Mouse (Mus musculus) MEL (cell line): Measurements from ENCODE around the gene Tbc1d5. TPM values are rescaled to one million over a fixed set of nuclear protein-coding genes. Genes with fewer than 3 reads are reported as not detected.

ENCODE experiments used
- DNase-seq: peaks from one replicate; pipeline ENCODE4 v3.0.0; 2011; ENCODE audit warnings: low read depth, low spot score
- H3K27ac ChIP-seq: 2 replicates; pipeline ENCODE4 v1.5.1; 2012; ENCODE audit warnings: low read depth, mild to moderate bottlenecking, control low read depth, low read length, moderate library complexity; ENCODE audit not compliant: control insufficient read depth
- H3K27me3 ChIP-seq, 2 experiments: fragments of 150-350 bp in 1 of 2; sonication (generic) in 1 of 2; 2 replicates each; pipeline ENCODE4 v1.6.1; 2012; ENCODE audit warnings: low read length in 2 of 2, mild to moderate bottlenecking in 2 of 2, improper control_type of control experiment in 1 of 2, moderate library complexity in 1 of 2; ENCODE audit not compliant: insufficient read depth in 2 of 2, control insufficient read depth in 1 of 2
- H3K36me3 ChIP-seq, 2 experiments: 2 replicates each; pipeline ENCODE4 v1.6.1; 2012 to 2014; ENCODE audit warnings: low read length in 2 of 2, improper control_type of control experiment in 1 of 2, inconsistent platforms in 1 of 2, mild to moderate bottlenecking in 1 of 2; ENCODE audit not compliant: insufficient read depth in 2 of 2, control insufficient read depth in 1 of 2
- H3K4me1 ChIP-seq, 2 experiments: fragments of 150-350 bp in 1 of 2; sonication (generic) in 1 of 2; 2 replicates each; pipeline ENCODE4 v1.6.1; 2012; ENCODE audit warnings: low read length in 2 of 2, improper control_type of control experiment in 1 of 2, mild to moderate bottlenecking in 1 of 2; ENCODE audit not compliant: insufficient read depth in 2 of 2, control insufficient read depth in 1 of 2
- H3K4me3 ChIP-seq, 2 experiments: fragments of 150-350 bp in 1 of 2; sonication (generic) in 1 of 2; 2 replicates each; pipeline ENCODE4 v1.5.1; 2012; ENCODE audit warnings: low read depth in 2 of 2, low read length in 2 of 2, mild to moderate bottlenecking in 2 of 2, moderate library complexity in 2 of 2, control low read depth in 1 of 2, improper control_type of control experiment in 1 of 2; ENCODE audit not compliant: control insufficient read depth in 1 of 2, insufficient read depth in 1 of 2
- H3K79me2 ChIP-seq: 2 replicates; pipeline ENCODE4 v1.6.1; 2012; ENCODE audit warnings: mild to moderate bottlenecking, low read length, moderate library complexity; ENCODE audit not compliant: control insufficient read depth, poor library complexity, insufficient read depth
- H3K9ac ChIP-seq: 2 replicates; pipeline ENCODE4 v1.6.1; 2012; ENCODE audit warnings: low read depth, mild to moderate bottlenecking, control low read depth, low read length, moderate library complexity; ENCODE audit not compliant: control insufficient read depth, poor library complexity, severe bottlenecking
- H3K9me3 ChIP-seq: fragments of 150-350 bp; sonication (generic); replicated peaks from 2 replicates; pipeline ENCODE4 v1.6.1; 2012; ENCODE audit warnings: mild to moderate bottlenecking, low read length, improper control_type of control experiment, moderate library complexity; ENCODE audit not compliant: insufficient read depth
- CHD1 ChIP-seq: IDR thresholded peaks from 2 replicates; pipeline ENCODE4 v1.6.1; 2012; ENCODE audit warnings: low read depth, mild to moderate bottlenecking, inconsistent platforms, low read length, improper control_type of control experiment
- CHD2 ChIP-seq: IDR thresholded peaks from 2 replicates; pipeline ENCODE4 v1.6.1; 2011; ENCODE audit warnings: low read length, improper control_type of control experiment
- CTCF ChIP-seq, 3 experiments: IDR thresholded peaks in 2 of 3; conservative IDR thresholded peaks in 1 of 3; 2 replicates each; pipeline ENCODE4 v1.5.1; 2011 to 2012; ENCODE audit warnings: low read length in 3 of 3, low read depth in 2 of 3, mild to moderate bottlenecking in 2 of 3, improper control_type of control experiment in 1 of 3, inconsistent platforms in 1 of 3, mixed read lengths in 1 of 3, moderate library complexity in 1 of 3; ENCODE audit not compliant: control insufficient read depth in 1 of 3, insufficient read depth in 1 of 3, poor library complexity in 1 of 3, severe bottlenecking in 1 of 3
- E2F4 ChIP-seq: IDR thresholded peaks from 2 replicates; pipeline ENCODE4 v1.6.1; 2011; ENCODE audit warnings: low read depth, low read length, improper control_type of control experiment, borderline replicate concordance
- ETS1 ChIP-seq: IDR thresholded peaks from 2 replicates; pipeline ENCODE4 v1.6.1; 2012; ENCODE audit warnings: low read depth, mild to moderate bottlenecking, inconsistent platforms, low read length, improper control_type of control experiment, moderate library complexity
- GABPA ChIP-seq: IDR thresholded peaks from 2 replicates; pipeline ENCODE4 v1.6.1; 2012; ENCODE audit warnings: low read depth, mild to moderate bottlenecking, inconsistent platforms, low read length, improper control_type of control experiment, moderate library complexity
- HCFC1 ChIP-seq: IDR thresholded peaks from 2 replicates; pipeline ENCODE4 v1.6.1; 2012; ENCODE audit warnings: low read depth, mild to moderate bottlenecking, inconsistent platforms, low read length, improper control_type of control experiment, moderate library complexity
- KAT2A ChIP-seq: conservative IDR thresholded peaks from 2 replicates; pipeline ENCODE4 v1.6.1; 2012; ENCODE audit warnings: low read depth, low read length, improper control_type of control experiment, inconsistent platforms
- MAFK ChIP-seq: IDR thresholded peaks from 2 replicates; pipeline ENCODE4 v1.6.1; 2011; ENCODE audit warnings: low read depth, mild to moderate bottlenecking, low read length, improper control_type of control experiment, borderline replicate concordance
- MEF2A ChIP-seq: IDR thresholded peaks from 2 replicates; pipeline ENCODE4 v1.6.1; 2014; ENCODE audit warnings: low read depth, mild to moderate bottlenecking, inconsistent platforms, low read length, improper control_type of control experiment; ENCODE audit not compliant: poor library complexity, insufficient replicate concordance, severe bottlenecking; ENCODE audit errors: extremely low read depth
- MXI1 ChIP-seq: IDR thresholded peaks from 2 replicates; pipeline ENCODE4 v1.6.1; 2011; ENCODE audit warnings: mild to moderate bottlenecking, low read depth, low read length, improper control_type of control experiment
- NELFE ChIP-seq: IDR thresholded peaks from 2 replicates; pipeline ENCODE4 v1.6.1; 2011; ENCODE audit warnings: low read depth, low read length, improper control_type of control experiment
- POLR2A ChIP-seq, 2 experiments: IDR thresholded peaks; 2 replicates each; pipeline ENCODE4 v1.6.1; 2011 to 2012; ENCODE audit warnings: low read length in 2 of 2, mild to moderate bottlenecking in 2 of 2, control low read depth in 1 of 2, improper control_type of control experiment in 1 of 2, low read depth in 1 of 2, moderate library complexity in 1 of 2; ENCODE audit not compliant: control insufficient read depth in 1 of 2, insufficient read depth in 1 of 2, poor library complexity in 1 of 2
- POLR2AphosphoS2 ChIP-seq: IDR thresholded peaks from 2 replicates; pipeline ENCODE4 v1.6.1; 2011; ENCODE audit warnings: low read length, improper control_type of control experiment
- POLR2AphosphoS5 ChIP-seq: IDR thresholded peaks from 2 replicates; pipeline ENCODE4 v1.6.1; 2012; ENCODE audit warnings: low read depth, borderline replicate concordance, mild to moderate bottlenecking, inconsistent platforms, low read length, moderate library complexity, mixed read lengths
- RAD21 ChIP-seq: IDR thresholded peaks from 2 replicates; pipeline ENCODE4 v1.6.1; 2011; ENCODE audit warnings: mild to moderate bottlenecking, low read depth, low read length, improper control_type of control experiment
- RCOR1 ChIP-seq: IDR thresholded peaks from 2 replicates; pipeline ENCODE4 v1.6.1; 2012; ENCODE audit warnings: low read depth, mild to moderate bottlenecking, inconsistent platforms, low read length, improper control_type of control experiment
- TAL1 ChIP-seq: IDR thresholded peaks from 2 replicates; pipeline ENCODE4 v1.6.1; 2012; ENCODE audit warnings: mild to moderate bottlenecking, inconsistent platforms, low read length, moderate library complexity, mixed read lengths
- TCF12 ChIP-seq: IDR thresholded peaks from 2 replicates; pipeline ENCODE4 v1.6.1; 2014; ENCODE audit warnings: low read depth, mild to moderate bottlenecking, inconsistent platforms, low read length, improper control_type of control experiment, moderate library complexity
- UBTF ChIP-seq: IDR thresholded peaks from 2 replicates; pipeline ENCODE4 v1.6.1; 2012; ENCODE audit warnings: low read depth, mild to moderate bottlenecking, inconsistent platforms, low read length, improper control_type of control experiment, moderate library complexity, borderline replicate concordance; ENCODE audit not compliant: insufficient read depth
- USF2 ChIP-seq, 2 experiments: IDR thresholded peaks; 2 replicates each; pipeline ENCODE4 v1.6.1; 2011 to 2012; ENCODE audit warnings: improper control_type of control experiment in 2 of 2, low read length in 2 of 2, borderline replicate concordance in 1 of 2, inconsistent platforms in 1 of 2, low read depth in 1 of 2, mild to moderate bottlenecking in 1 of 2; ENCODE audit not compliant: insufficient read depth in 1 of 2
- ZMIZ1 ChIP-seq: IDR thresholded peaks from 2 replicates; pipeline ENCODE4 v1.6.1; 2012; ENCODE audit warnings: low read depth, mild to moderate bottlenecking, inconsistent platforms, low read length, improper control_type of control experiment, moderate library complexity
- ZNF384 ChIP-seq: IDR thresholded peaks from 2 replicates; pipeline ENCODE4 v1.6.1; 2012; ENCODE audit warnings: low read depth, mild to moderate bottlenecking, inconsistent platforms, low read length, improper control_type of control experiment
- polyA plus RNA-seq, 2 experiments: library from polyadenylated mRNA; stranded (reverse) in 1 of 2; unstranded in 1 of 2; fragments of >175 nt in 1 of 2; fragments of >200 nt in 1 of 2; gene quantifications; 2 replicates each; pipeline versions ENCODE4 v1.2.1 to v1.2.4; 2012; ENCODE audit warnings: low replicate concordance in 2 of 2, low read depth in 1 of 2; ENCODE audit not compliant: insufficient read length in 2 of 2, insufficient read depth in 1 of 2, missing spikeins in 1 of 2
- total RNA-seq: library from RNA; depleted of rRNA; stranded (reverse); fragments of 300-350 nt; gene quantifications from 2 replicates; pipeline ENCODE4 v1.2.3, GENCODE M21; 2012

The Tbc1d5 gene
- total and polyA plus RNA-seq, 3 experiments: 5.4 to 116 (median 8.2) TPM

- no peak overlapping the region for H3K27ac ChIP-seq
- no peaks in the 10 kb centered on the region for H3K4me1 ChIP-seq
- no peak overlapping the region for H3K9ac ChIP-seq
- H3K9me3 ChIP-seq: no peaks in the 10 kb centered on the region
- no peak overlapping the region for H3K4me3 ChIP-seq
- DNase-seq: peak; percentile 13
- H3K79me2 ChIP-seq: no peaks in the 10 kb centered on the region
- TF ChIP-seq MXI1 (no peak), NELFE (no peak), ZMIZ1 (no peak), POLR2AphosphoS2 (no peak), TCF12 (no peak), CHD1 (no peak), MAFK (no peak), HCFC1 (no peak), GABPA (no peak)
- TF ChIP-seq, all 39 proteins: peak for 0
- Histone ChIP-seq H3K36me3 (no peaks in the 10 kb centered on the region), H3K27me3 (no peaks in the 10 kb centered on the region)
Measured at GRCm38 (mm10) chr17:51219897-51220296, 40.7 kb upstream of the Tbc1d5 start.

GRCm38 (mm10) chr17:51216426-51216825 lies 37.3 kb upstream of the Tbc1d5 start:
- DNase-seq: no peak
- Histone ChIP-seq H3K36me3 (no peaks in the 10 kb centered on the region), H3K4me1 (no peaks in the 10 kb centered on the region), H3K4me3 (no peak overlapping the region), H3K79me2 (no peaks in the 10 kb centered on the region), H3K27me3 (no peaks in the 10 kb centered on the region; a peak in 1 of 4 replicates), H3K27ac (no peak overlapping the region), H3K9me3 (no peaks in the 10 kb centered on the region), H3K9ac (no peak overlapping the region)
- TF ChIP-seq UBTF (no peak), CHD2 (no peak), CTCF (IDR thresholded peaks at IDR 0.05 in 2 of 3, conservative IDR thresholded peaks at IDR 0.05 in 1 of 3; ENCODE audit: control insufficient read depth in 1 of 3, insufficient read depth in 1 of 3, low read depth in 2 of 3, low read length in 3 of 3, poor library complexity in 1 of 3, severe bottlenecking in 1 of 3) (no peak), RAD21 (no peak), RCOR1 (no peak), ZMIZ1 (no peak), E2F4 (no peak), MAFK (no peak), KAT2A (no peak), POLR2AphosphoS5 (no peak), USF2 (IDR thresholded peaks at IDR 0.05; ENCODE audit: borderline replicate concordance in 1 of 2, insufficient read depth in 1 of 2, low read depth in 1 of 2, low read length in 2 of 2) (no peak), GABPA (no peak), ZNF384 (no peak), MEF2A (no peak), ETS1 (no peak), TAL1 (no peak), POLR2A (IDR thresholded peaks at IDR 0.05; ENCODE audit: control insufficient read depth in 1 of 2, insufficient read depth in 1 of 2, low read depth in 1 of 2, low read length in 2 of 2, poor library complexity in 1 of 2) (no peak)
